Mouse (Mus musculus) forebrain, embryonic 14.5 days (tissue): ENCODE measurements around the gene Supt4a. TPM values are rescaled to one million over a fixed set of nuclear protein-coding genes. Genes with fewer than 3 reads are reported as not detected.

Experiments used
- ATAC-seq: fragments of 200-750 bp; cut with Nextera tagmentation; 2 replicates; pipeline ENCODE4 v1.8.0; 2017; ENCODE audit warnings: mild to moderate bottlenecking, moderate library complexity
- DNase-seq: peaks from one replicate; pipeline ENCODE4 v3.0.0-alpha.2; 2015; ENCODE audit warnings: low spot score
- H3K27ac ChIP-seq: fragments of 300-500 bp; sonication (generic); 2 replicates; pipeline ENCODE4 v1.5.1; 2014; ENCODE audit warnings: low read depth, mild to moderate bottlenecking, control low read depth, low read length, moderate library complexity
- H3K27me3 ChIP-seq: fragments of 300-500 bp; sonication (generic); replicated peaks from 2 replicates; pipeline ENCODE4 v1.6.1; 2014; ENCODE audit warnings: low read length, control low read depth, mixed read lengths; ENCODE audit not compliant: control insufficient read depth, insufficient read depth
- H3K36me3 ChIP-seq: fragments of 300-500 bp; sonication (generic); 2 replicates; pipeline ENCODE4 v1.6.1; 2014; ENCODE audit warnings: low read length, control low read depth; ENCODE audit not compliant: control insufficient read depth, insufficient read depth
- H3K4me1 ChIP-seq: fragments of 300-500 bp; sonication (generic); 2 replicates; pipeline ENCODE4 v1.6.1; 2014; ENCODE audit warnings: antibody characterized with exemption, low read length, control low read depth; ENCODE audit not compliant: control insufficient read depth, insufficient read depth
- H3K4me2 ChIP-seq: fragments of 300-500 bp; sonication (generic); 2 replicates; pipeline ENCODE4 v1.6.1; 2014; ENCODE audit warnings: mild to moderate bottlenecking, control low read depth, low read length
- H3K4me3 ChIP-seq: fragments of 300-500 bp; sonication (generic); 2 replicates; pipeline ENCODE4 v1.5.1; 2014; ENCODE audit warnings: low read depth, low read length, control low read depth
- H3K9ac ChIP-seq: fragments of 300-500 bp; sonication (generic); 2 replicates; pipeline ENCODE4 v1.6.1; 2014; ENCODE audit warnings: mild to moderate bottlenecking, low read length, control low read depth, moderate library complexity
- H3K9me3 ChIP-seq: fragments of 300-500 bp; sonication (generic); replicated peaks from 2 replicates; pipeline ENCODE4 v1.6.1; 2016; ENCODE audit warnings: low read length, control low read depth, mixed read lengths; ENCODE audit not compliant: control insufficient read depth
- WGBS: fragments of 180-500 bp; shearing (Covaris S2); extraction: QIAGEN DNeasy Blood & Tissue Kit; methylation state at CpG from one replicate; pipeline ENCODE4 v1.1.7; 2014; 5-methylcytosine and 5-hydroxymethylcytosine counted together
- polyA plus RNA-seq: library from polyadenylated mRNA; unstranded; fragments of >200 nt; fragmentation: Nextera tagmentation; extraction: Ambion mirVana; gene quantifications from 2 replicates; pipeline ENCODE4 v1.2.1, GENCODE M21; 2014

Gene Supt4a
- polyA plus RNA-seq, 1 experiment from 2014 or later, result 203 TPM

GRCm38 (mm10) chr11:87763988-87764876 is 26.9 kb downstream of the Supt4a start:
- 1% methylated on average over 63 of the region's 65 CpGs for WGBS
- peaks cover 31% of the 10 kb centered on the region for H3K4me1 ChIP-seq
- peak; percentile 57 for ATAC-seq

GRCm38 (mm10) chr11:87768745-87769144 is 31.4 kb downstream of the Supt4a start:
- H3K9ac ChIP-seq, result no peak overlapping the region
- H3K4me2 ChIP-seq, result no peak overlapping the region
- H3K9me3 ChIP-seq, result no peaks in the 10 kb centered on the region
- H3K36me3 ChIP-seq, result peaks cover 50% of the 10 kb centered on the region
- DNase-seq (no peak), ATAC-seq (no peak)
- no peak overlapping the region for H3K4me3 ChIP-seq
- peaks cover 9% of the 10 kb centered on the region for H3K4me1 ChIP-seq
- H3K27me3 ChIP-seq, result no peaks in the 10 kb centered on the region
- WGBS, result 89% methylated on average over 4 of the region's 4 CpGs
- no peak overlapping the region for H3K27ac ChIP-seq

More at GRCm38 (mm10) chr11:87763988-87764876, 26.9 kb downstream of the Supt4a start:
- Histone ChIP-seq H3K4me2 (peak overlapping the region; percentile 96), H3K36me3 (peaks cover 18% of the 10 kb centered on the region; the same call in 1 of the 2 replicates), H3K9me3 (no peaks in the 10 kb centered on the region), H3K27me3 (peaks cover 9% of the 10 kb centered on the region; the same call in 1 of the 2 replicates), H3K4me3 (peak overlapping the region; percentile 58), H3K9ac (peak overlapping the region; percentile 82), H3K27ac (peak overlapping the region; percentile 66; the same call in 1 of the 2 replicates)
- DNase-seq, result peak; percentile 57

GRCm38 (mm10) chr11:87770989-87771388 is 33.6 kb downstream of the Supt4a start:
- ATAC-seq, result no peak

GRCm38 (mm10) chr11:87772354-87772753 is 35.0 kb downstream of the Supt4a start:
- Histone ChIP-seq H3K27ac (no peak overlapping the region), H3K4me1 (no peaks in the 10 kb centered on the region), H3K36me3 (peaks cover 69% of the 10 kb centered on the region), H3K9ac (no peak overlapping the region), H3K4me3 (no peak overlapping the region), H3K9me3 (no peaks in the 10 kb centered on the region), H3K27me3 (no peaks in the 10 kb centered on the region), H3K4me2 (no peak overlapping the region)
- no peak for ATAC-seq
- 94% methylated on average over 3 of the region's 3 CpGs for WGBS
- no peak for DNase-seq

More at GRCm38 (mm10) chr11:87770989-87771388, 33.6 kb downstream of the Supt4a start:
- Histone ChIP-seq H3K27me3 (no peaks in the 10 kb centered on the region), H3K27ac (no peak overlapping the region), H3K36me3 (peaks cover 65% of the 10 kb centered on the region), H3K4me2 (no peak overlapping the region), H3K9ac (no peak overlapping the region), H3K9me3 (no peaks in the 10 kb centered on the region), H3K4me3 (no peak overlapping the region), H3K4me1 (no peaks in the 10 kb centered on the region)
- whole genome bisulfite sequencing, result 63% methylated on average over 3 of the region's 3 CpGs
- DNase-seq, result peak; percentile 59

GRCm38 (mm10) chr11:87778100-87778765 is 40.9 kb downstream of the Supt4a start:
- H3K36me3 ChIP-seq, result peaks cover 39% of the 10 kb centered on the region
- H3K9me3 ChIP-seq, result no peaks in the 10 kb centered on the region
- peak overlapping the region; percentile 58 for H3K9ac ChIP-seq
- no peak overlapping the region for H3K27ac ChIP-seq
- DNase-seq (peak; percentile 66), ATAC-seq (peak; percentile 89)
- no peaks in the 10 kb centered on the region for H3K27me3 ChIP-seq
- peak overlapping the region; percentile 28 for H3K4me3 ChIP-seq
- H3K4me2 ChIP-seq, result peak overlapping the region; percentile 59
- peaks cover 6% of the 10 kb centered on the region; the same call in 1 of the 2 replicates for H3K4me1 ChIP-seq
- whole genome bisulfite sequencing, result 5% methylated on average over 29 of the region's 32 CpGs

- DNase-seq (no peak), ATAC-seq (0 out of 2 replicates have a peak, but pooled peaks have one; percentile 4)
- WGBS, result 35% methylated on average over 12 of the region's 12 CpGs
- H3K27me3 ChIP-seq, result no peaks in the 10 kb centered on the region
- H3K27ac ChIP-seq, result no peak overlapping the region
- no peak overlapping the region for H3K9ac ChIP-seq
- H3K9me3 ChIP-seq, result no peaks in the 10 kb centered on the region
- peak overlapping the region; percentile 59; the same call in 1 of the 2 replicates for H3K4me2 ChIP-seq
- H3K4me1 ChIP-seq, result peaks cover 6% of the 10 kb centered on the region; the same call in 1 of the 2 replicates
- H3K36me3 ChIP-seq, result peaks cover 37% of the 10 kb centered on the region
- no peak overlapping the region; the same call in 1 of the 2 replicates for H3K4me3 ChIP-seq
Observed at GRCm38 (mm10) chr11:87778915-87779314, 41.6 kb downstream of the Supt4a start.

GRCm38 (mm10) chr11:87779392-87779791 is 42.0 kb downstream of the Supt4a start:
- ATAC-seq (no peak), DNase-seq (no peak)
- Histone ChIP-seq H3K27ac (no peak overlapping the region), H3K4me2 (no peak overlapping the region), H3K9me3 (no peaks in the 10 kb centered on the region), H3K36me3 (peaks cover 35% of the 10 kb centered on the region), H3K9ac (no peak overlapping the region), H3K4me3 (no peak overlapping the region), H3K4me1 (peaks cover 6% of the 10 kb centered on the region; the same call in 1 of the 2 replicates), H3K27me3 (no peaks in the 10 kb centered on the region)
- 89% methylated on average over 4 of the region's 4 CpGs for WGBS

- no peak overlapping the region for H3K4me3 ChIP-seq
- DNase-seq (no peak), ATAC-seq (no peak)
- WGBS, result 87% methylated on average over 8 of the region's 8 CpGs
- no peak overlapping the region for H3K4me2 ChIP-seq
- peaks cover 32% of the 10 kb centered on the region for H3K36me3 ChIP-seq
- H3K27me3 ChIP-seq, result no peaks in the 10 kb centered on the region
- H3K27ac ChIP-seq, result no peak overlapping the region
- H3K9ac ChIP-seq, result no peak overlapping the region
- peaks cover 6% of the 10 kb centered on the region; the same call in 1 of the 2 replicates for H3K4me1 ChIP-seq
- H3K9me3 ChIP-seq, result no peaks in the 10 kb centered on the region
Observed at GRCm38 (mm10) chr11:87780130-87780529, 42.8 kb downstream of the Supt4a start.
